Mouse (Mus musculus) heart, postnatal 36 days (tissue): Measurements from ENCODE around the gene Ift140. TPM values are rescaled to one million over a fixed set of nuclear protein-coding genes. Genes with fewer than 3 reads are reported as not detected.

Source experiments
- DNase-seq, 2 experiments: peaks; one replicate each; pipeline ENCODE4 v3.0.0; 2021 to 2022
- intact Hi-C: fragments of 180-260 bp; cut with DNase I; formaldehyde crosslinking; loops from one replicate; pipeline ENCODE4 v1.15.1; 2025
- total RNA-seq, 2 experiments: library from RNA; stranded (reverse); gene quantifications; 2 replicates each; pipeline ENCODE4 v1.2.3; 2021

Ift140 gene
- 1 to 10 TPM; 5.7 to 7.3 TPM for total RNA-seq

DNA sequence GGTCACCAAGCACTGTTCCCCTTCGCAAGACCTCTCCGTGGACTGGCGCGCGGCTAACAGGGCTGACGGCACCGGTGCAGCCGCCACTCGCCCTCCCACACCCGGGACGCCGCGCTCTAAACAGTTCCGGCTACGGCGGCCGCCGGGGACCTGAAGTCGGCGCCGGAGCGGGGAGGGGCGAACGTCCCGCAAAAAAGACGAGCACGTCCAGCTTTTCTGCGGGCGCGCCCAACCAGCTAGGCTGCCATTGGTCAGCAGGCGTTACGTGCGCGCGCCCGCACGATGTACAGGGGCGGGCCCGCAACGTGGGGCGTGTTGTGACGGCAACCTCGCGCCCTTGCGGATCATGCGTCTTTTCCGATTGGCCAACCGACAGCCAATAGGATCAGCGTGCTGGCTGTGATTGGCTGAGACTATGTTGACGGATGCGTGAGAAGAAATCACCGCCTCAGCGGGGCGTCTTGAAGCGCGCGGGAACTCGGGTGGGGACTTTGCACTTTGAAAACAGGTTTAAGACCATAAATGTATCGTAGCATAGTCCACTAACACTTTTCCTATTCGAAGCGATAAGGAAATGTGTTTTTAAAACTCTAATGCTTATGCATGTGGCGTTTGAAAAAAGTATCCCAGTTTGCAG lies at the start of gene Ift140, which contains the start of gene Cramp1l:
Gene Ift140 (plus strand): TSS at position 431 of the 637 bp plus-strand sequence.
Gene Cramp1l (minus strand): TSS at position 134 of the 637 bp plus-strand sequence.
- intact Hi-C loops: loop anchor here (2.0 to 5.0 kb wide), 5 partner anchors 47 to 257 kb away; partner anchors contain the start of genes Jpt2, Mapk8ip3, Tmem204 and Ube2i
- peak; percentile 96 for DNase-seq

GRCm38 (mm10) chr17:24987221-24987620 lies 28.7 kb upstream of the Ift140 start:
- intact Hi-C loops: no loop called here
- no peak for DNase-seq

DNA sequence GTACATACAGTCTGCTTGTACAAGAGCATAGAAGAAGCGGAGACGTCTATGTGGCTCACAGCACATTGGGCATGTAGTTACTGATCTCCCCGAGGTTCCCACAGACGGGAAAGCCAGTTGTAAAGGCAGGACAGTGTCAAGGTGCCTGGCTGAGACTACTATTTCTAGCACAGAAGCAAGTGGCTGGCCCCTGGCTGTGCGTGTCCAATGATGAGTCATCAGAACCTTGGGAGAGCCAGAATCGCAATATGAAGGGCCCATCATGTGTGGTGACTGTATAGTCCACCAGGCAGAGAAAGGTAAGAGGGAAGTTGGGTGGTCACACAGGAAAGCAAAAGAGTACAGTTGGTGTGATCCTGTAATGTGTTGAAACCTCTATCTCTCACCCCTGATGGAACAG lies 21.2 kb upstream of the Ift140 start:
- intact Hi-C loops: no loop called here
- DNase-seq: no peak

- no peak for DNase-seq
- intact Hi-C loops: no loop called here
Measured at GRCm38 (mm10) chr17:25005102-25005501, 10.8 kb upstream of the Ift140 start.

DNA sequence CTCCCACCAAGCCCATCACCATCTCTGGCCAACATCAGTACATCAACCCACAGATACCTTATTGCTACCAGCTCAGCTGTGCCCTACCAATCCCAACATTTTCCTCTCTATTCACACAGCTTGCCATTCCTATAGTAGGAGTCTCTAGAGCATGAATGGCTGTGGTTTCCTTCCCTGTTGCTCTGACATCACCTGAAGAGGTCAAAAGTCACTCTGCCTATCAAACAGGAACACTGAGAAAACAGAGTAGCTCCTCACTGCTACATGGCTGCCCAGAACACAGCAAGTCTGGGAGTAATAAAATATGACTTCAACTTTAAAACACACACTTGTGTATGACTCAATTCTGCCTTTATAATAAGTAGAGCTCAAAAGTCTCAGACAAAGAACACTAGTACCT lies 8.4 kb upstream of the Ift140 start:
- DNase-seq: no peak
- intact Hi-C loops: no loop called here

GRCm38 (mm10) chr17:25013606-25014501 lies 2.0 kb upstream of the Ift140 start:
- DNase-seq: peak; percentile 38 to 60
- intact Hi-C loops: loop anchor here (2.0 kb wide), 2 partner anchors 53 to 77 kb away; partner anchors contain the start of genes Jpt2 and Mapk8ip3

- intact Hi-C loops: loop anchor here (2.0 to 5.0 kb wide), 4 partner anchors 47 to 257 kb away; partner anchors contain the start of genes Jpt2, Mapk8ip3 and Ube2i
- DNase-seq: peak in 1 of 2 experiments; percentile 33
Measured at GRCm38 (mm10) chr17:25014841-25015570, 879 bp upstream of the Ift140 start.

GRCm38 (mm10) chr17:25016292-25017132 lies 627 bp downstream of the Ift140 start:
- intact Hi-C loops: loop anchor here (2.0 to 5.0 kb wide), 3 partner anchors 46 to 256 kb away; partner anchors contain the start of genes Tmem204 and Ube2i
- peak; percentile 73 to 80 for DNase-seq

DNA sequence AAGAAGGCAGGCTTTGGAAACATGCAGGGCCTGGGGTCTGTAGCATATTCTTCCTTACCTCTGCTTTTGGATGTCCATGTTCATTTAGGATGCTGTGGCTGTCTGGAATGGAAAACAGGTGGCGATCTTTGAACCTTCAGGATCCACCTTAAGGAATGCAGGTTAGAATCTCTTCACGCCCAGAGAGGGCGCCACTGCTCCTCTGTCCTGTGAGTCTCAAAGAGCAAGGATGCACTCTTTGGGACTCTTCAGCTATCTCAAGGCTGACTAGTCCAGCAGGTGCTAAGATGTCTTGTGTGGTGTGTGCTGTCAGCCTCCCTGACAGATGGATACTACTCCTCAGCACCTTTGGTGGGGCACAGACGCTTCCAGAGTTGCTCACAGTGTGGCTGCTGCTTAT lies 20.3 kb downstream of the Ift140 start:
- intact Hi-C loops: loop anchor here (2.0 kb wide), 1 partner anchor 47 kb away; the partner anchor contains the start of gene Tmem204
- peak in 1 of 2 experiments; percentile 36 for DNase-seq

- no peak for DNase-seq
- intact Hi-C loops: loop anchor here (2.0 kb wide), 1 partner anchor 38 kb away; the partner anchor contains the start of gene Tmem204
Measured at GRCm38 (mm10) chr17:25044879-25045278, 29.0 kb downstream of the Ift140 start.

- no peak for DNase-seq
- intact Hi-C loops: loop anchor here (2.0 kb wide), 1 partner anchor 38 kb away; the partner anchor contains the start of gene Tmem204
Measured at GRCm38 (mm10) chr17:25045281-25045680, 29.4 kb downstream of the Ift140 start.

- DNase-seq: no peak
- intact Hi-C loops: no loop called here
Measured at GRCm38 (mm10) chr17:25047143-25047542, 31.3 kb downstream of the Ift140 start.

- no peak for DNase-seq
- intact Hi-C loops: no loop called here
Measured at GRCm38 (mm10) chr17:25053274-25053673, 37.4 kb downstream of the Ift140 start.

DNA sequence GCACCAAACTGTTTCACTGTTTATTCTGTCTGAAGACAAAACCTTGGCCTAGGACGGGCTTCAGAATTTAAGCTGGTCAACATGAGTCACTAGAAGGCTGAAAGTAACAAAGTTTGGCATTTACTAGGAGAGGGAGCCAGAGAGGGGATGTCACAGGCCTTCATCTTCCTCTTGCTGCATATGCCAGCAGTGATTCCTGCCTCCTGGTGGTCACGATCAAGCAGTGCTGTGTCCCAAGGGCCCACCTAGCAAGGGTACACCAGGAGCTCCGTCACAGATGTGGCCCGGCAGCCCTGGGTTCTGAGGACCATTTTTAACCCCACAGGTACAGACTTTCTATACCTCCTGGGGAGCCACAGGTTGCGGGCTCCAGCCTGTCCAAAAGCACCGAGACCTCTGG lies 41.2 kb downstream of the Ift140 start:
- intact Hi-C loops: no loop called here
- no peak for DNase-seq

DNA sequence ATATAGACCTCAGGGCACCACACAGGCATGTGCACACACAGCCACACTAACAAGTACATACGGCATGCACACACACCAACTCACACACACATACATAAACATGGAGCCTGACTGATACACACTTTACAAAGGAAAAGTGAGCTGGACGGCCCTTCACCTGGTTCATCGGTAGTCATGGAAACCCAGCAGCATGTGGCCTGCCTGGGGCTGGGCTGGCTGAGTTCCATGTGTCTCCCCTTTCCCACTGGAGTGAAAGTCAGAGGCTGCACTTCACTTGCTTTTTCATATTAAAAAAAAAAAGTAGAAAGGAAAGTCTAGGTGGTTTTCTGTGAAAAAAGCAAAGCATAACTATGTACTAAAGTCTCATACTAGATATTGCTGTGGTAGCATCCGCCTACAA lies 47.4 kb downstream of the Ift140 start:
- no peak for DNase-seq
- intact Hi-C loops: loop anchor here (5.0 kb wide), 1 partner anchor 46 kb away; the partner anchor contains the start of genes Cramp1l and Ift140

GRCm38 (mm10) chr17:25063872-25064271 lies 48.0 kb downstream of the Ift140 start:
- peak in 1 of 2 experiments; percentile 44 for DNase-seq

GRCm38 (mm10) chr17:25064351-25064750 lies 48.5 kb downstream of the Ift140 start:
- DNase-seq: peak; percentile 72 to 77
- intact Hi-C loops: loop anchor here (1.0 to 5.0 kb wide), 2 partner anchors 14 to 47 kb away; partner anchors contain the start of genes Cramp1l and Ift140

More at GRCm38 (mm10) chr17:25063872-25064271, 48.0 kb downstream of the Ift140 start:
- intact Hi-C loops: loop anchor here (1.0 to 5.0 kb wide), 2 partner anchors 14 to 47 kb away; partner anchors contain the start of genes Cramp1l and Ift140

DNA sequence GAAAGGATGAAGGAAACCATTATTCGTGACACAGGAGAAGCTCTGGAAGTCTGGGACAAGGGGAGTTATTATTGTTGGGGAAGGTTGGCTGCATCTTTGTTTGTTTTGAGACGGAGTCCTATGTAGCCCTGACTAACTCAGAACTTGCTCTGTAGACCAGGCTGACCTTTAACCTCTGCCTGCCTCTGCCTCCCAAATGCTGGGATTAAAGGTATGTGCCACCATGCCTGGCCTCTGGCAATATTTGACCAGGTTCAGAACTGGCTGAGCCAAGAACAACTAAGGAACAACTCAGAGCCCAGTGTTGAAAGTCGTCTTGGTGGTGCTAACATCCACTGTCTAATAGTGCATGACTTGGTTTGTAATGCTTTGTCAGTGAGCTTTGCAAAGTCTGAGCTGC lies 49.3 kb downstream of the Ift140 start:
- intact Hi-C loops: loop anchor here (5.0 kb wide), 1 partner anchor 52 kb away; the partner anchor contains the start of gene Telo2
- DNase-seq: no peak

DNA sequence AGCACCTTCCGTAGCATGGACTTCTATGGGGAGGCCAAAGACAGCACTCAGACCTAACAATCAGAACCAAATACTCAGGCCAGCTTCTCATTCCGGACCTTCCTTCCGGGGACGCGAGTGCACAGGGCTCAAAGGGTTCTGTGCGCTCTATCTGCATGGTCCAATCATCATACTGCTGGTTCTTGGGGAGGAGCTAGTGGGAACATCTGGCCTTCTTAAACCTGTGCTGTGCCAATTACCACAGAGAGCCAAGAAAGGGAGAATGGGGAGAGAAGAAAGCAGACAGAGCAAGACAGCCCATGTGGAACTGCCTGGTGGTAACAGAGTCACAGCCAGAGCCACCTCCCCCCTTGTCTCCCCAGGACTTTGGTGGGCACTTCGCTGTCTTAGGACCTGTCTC lies 50.7 kb downstream of the Ift140 start:
- intact Hi-C loops: loop anchor here (1.0 to 5.0 kb wide), 2 partner anchors 15 to 51 kb away; partner anchors contain the start of gene Telo2
- peak; percentile 42 to 51 for DNase-seq
